Mouse (Mus musculus) stomach, postnatal 0 days (tissue): Measurements from ENCODE around the gene Magi1.

Source experiments
- CTCF ChIP-seq: IDR thresholded peaks from 2 replicates; pipeline ENCODE4 v1.5.1; 2016; ENCODE audit warnings: antibody characterized with exemption, low read depth, mild to moderate bottlenecking, moderate library complexity
- EP300 ChIP-seq: optimal IDR thresholded peaks from 2 replicates; pipeline ENCODE3; 2016; ENCODE audit warnings: antibody characterized with exemption

- TF ChIP-seq CTCF = no peak
- TF ChIP-seq EP300 = no peak
These were observed 559.0 kb downstream of the Magi1 start for GRCm38 (mm10) chr6:93724749-93725148.
